Mouse (Mus musculus) heart, embryonic 15.5 days (tissue): ENCODE results near the gene Aunip. TPM values are rescaled to one million over a fixed set of nuclear protein-coding genes. Genes with fewer than 3 reads are reported as not detected.

ENCODE experiments used
- ATAC-seq: fragments of 200-750 bp; cut with Nextera tagmentation; replicated peaks from 2 replicates; pipeline ENCODE4 v1.8.0; 2017; ENCODE audit warnings: low read depth, moderate TSS enrichment; ENCODE audit not compliant: insufficient number of reproducible peaks, insufficient read depth, low FRiP score
- H3K27ac ChIP-seq: fragments of 300-500 bp; sonication (generic); 2 replicates; pipeline ENCODE4 v1.5.1; 2015; ENCODE audit warnings: mild to moderate bottlenecking, inconsistent platforms
- H3K27me3 ChIP-seq: fragments of 300-500 bp; sonication (generic); 2 replicates; pipeline ENCODE4 v1.6.1; 2015; ENCODE audit warnings: inconsistent platforms
- H3K36me3 ChIP-seq: fragments of 300-500 bp; sonication (generic); 2 replicates; pipeline ENCODE4 v1.6.1; 2015; ENCODE audit warnings: mild to moderate bottlenecking, inconsistent platforms
- H3K4me1 ChIP-seq: fragments of 300-500 bp; sonication (generic); replicated peaks from 2 replicates; pipeline ENCODE4 v1.6.1; 2015; ENCODE audit warnings: inconsistent platforms
- H3K4me2 ChIP-seq: fragments of 300-500 bp; sonication (generic); 2 replicates; pipeline ENCODE4 v1.6.1; 2015; ENCODE audit warnings: inconsistent platforms, mild to moderate bottlenecking, moderate library complexity
- H3K4me3 ChIP-seq: fragments of 300-500 bp; sonication (generic); 2 replicates; pipeline ENCODE4 v1.5.1; 2015; ENCODE audit warnings: mild to moderate bottlenecking, inconsistent platforms
- H3K9ac ChIP-seq: fragments of 300-500 bp; sonication (generic); 2 replicates; pipeline ENCODE4 v1.6.1; 2015; ENCODE audit warnings: mild to moderate bottlenecking, inconsistent platforms
- H3K9me3 ChIP-seq: fragments of 300-500 bp; sonication (generic); replicated peaks from 2 replicates; pipeline ENCODE4 v1.6.1; 2016; ENCODE audit warnings: inconsistent platforms
- WGBS: fragments of 180-500 bp; shearing (Covaris S2); methylation state at CpG from one replicate; pipeline ENCODE4 v1.1.7; 2015; ENCODE audit warnings: mixed read lengths; 5-methylcytosine and 5-hydroxymethylcytosine counted together
- polyA plus RNA-seq: library from polyadenylated mRNA; unstranded; fragments of >200 nt; fragmentation: Nextera tagmentation; extraction: Ambion mirVana; gene quantifications from 2 replicates; pipeline ENCODE4 v1.2.1, GENCODE M21; 2015

Aunip gene
- polyA plus RNA-seq, 1 experiment from 2014 or later: 7.9 TPM

DNA sequence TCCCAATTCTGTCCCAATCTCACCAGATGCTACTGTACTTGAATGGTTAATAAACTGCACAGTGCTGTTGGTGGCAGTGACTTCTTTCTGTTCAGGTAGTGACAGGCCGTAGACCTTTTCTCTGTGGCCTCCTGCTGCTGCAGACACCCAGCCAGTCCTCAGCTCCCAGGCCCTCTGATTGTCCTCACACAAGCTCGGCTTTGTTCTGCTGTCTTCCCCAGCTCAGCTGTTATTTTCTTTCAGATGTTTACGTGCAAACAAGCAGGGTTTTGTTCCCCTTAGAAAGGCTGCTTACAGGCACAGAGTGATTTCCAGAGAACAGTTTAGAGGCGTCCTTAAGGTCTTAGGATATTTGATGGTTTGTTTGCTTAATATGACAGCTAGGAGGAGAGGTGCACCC is 37.0 kb upstream of the Aunip start:
- peaks cover 10% of the 10 kb centered on the region for H3K4me1 ChIP-seq
- ATAC-seq: no peak
- no peak overlapping the region for H3K4me2 ChIP-seq
- no peaks in the 10 kb centered on the region for H3K27me3 ChIP-seq
- 76% methylated on average over 4 of the region's 4 CpGs for WGBS
- no peak overlapping the region for H3K27ac ChIP-seq
- H3K9me3 ChIP-seq: no peaks in the 10 kb centered on the region
- H3K9ac ChIP-seq: no peak overlapping the region
- no peak overlapping the region for H3K4me3 ChIP-seq
- peaks cover 48% of the 10 kb centered on the region for H3K36me3 ChIP-seq

GRCm38 (mm10) chr4:134474240-134474639 is 36.6 kb upstream of the Aunip start:
- Histone ChIP-seq H3K9ac (no peak overlapping the region), H3K27ac (no peak overlapping the region), H3K4me3 (no peak overlapping the region), H3K4me1 (peaks cover 10% of the 10 kb centered on the region), H3K27me3 (no peaks in the 10 kb centered on the region), H3K4me2 (no peak overlapping the region), H3K36me3 (peaks cover 48% of the 10 kb centered on the region), H3K9me3 (no peaks in the 10 kb centered on the region)
- ATAC-seq: no peak
- 72% methylated on average over 8 of the region's 8 CpGs for WGBS

DNA sequence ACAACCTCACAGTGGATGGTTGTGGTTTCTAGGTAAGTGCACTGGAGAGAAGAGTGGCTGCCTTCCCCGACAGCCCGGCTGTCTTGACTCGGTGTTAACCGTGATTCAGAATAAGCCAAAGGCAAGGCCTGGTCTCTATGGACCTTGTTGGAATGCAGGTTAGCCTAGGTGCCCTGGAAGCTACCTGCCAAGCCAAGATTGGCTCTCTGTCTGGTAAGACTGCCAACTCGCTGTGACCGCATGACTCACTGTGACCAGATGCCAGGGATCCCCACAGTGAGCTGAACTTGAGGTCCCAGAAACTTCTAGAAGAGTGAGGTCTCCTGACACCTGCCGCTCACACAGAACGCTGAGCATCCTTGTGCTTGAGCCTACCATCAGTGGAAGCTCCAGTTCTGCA is 33.9 kb upstream of the Aunip start:
- Histone ChIP-seq H3K4me2 (no peak overlapping the region), H3K27ac (no peak overlapping the region), H3K36me3 (peaks cover 37% of the 10 kb centered on the region), H3K27me3 (no peaks in the 10 kb centered on the region), H3K4me1 (peaks cover 2% of the 10 kb centered on the region; the same call in 1 of the 2 replicates), H3K4me3 (no peak overlapping the region), H3K9me3 (no peaks in the 10 kb centered on the region), H3K9ac (no peak overlapping the region)
- 87% methylated on average over 8 of the region's 8 CpGs for WGBS
- ATAC-seq: no peak

DNA sequence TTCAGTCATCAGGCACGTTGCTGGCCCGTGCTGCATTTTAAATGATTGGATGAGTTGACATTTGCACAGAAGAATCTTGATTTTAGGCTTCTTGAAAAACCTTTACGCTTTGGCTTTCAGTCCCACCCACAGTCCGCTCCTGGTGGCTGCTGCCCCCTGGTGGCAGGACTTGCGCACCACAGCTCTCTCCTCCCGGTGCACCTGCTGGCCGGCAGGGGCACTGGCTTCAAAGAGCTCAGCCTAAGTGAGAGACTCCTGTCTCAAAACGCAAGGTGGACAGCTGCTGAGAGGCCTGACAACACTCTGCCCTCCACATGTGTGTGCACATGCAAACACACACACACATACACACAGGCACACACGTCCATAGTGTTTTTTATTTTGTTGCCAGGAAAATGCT is 32.8 kb upstream of the Aunip start:
- 0 out of 2 replicates have a peak overlapping the region, but pooled peaks have one; percentile 27 for H3K9ac ChIP-seq
- H3K9me3 ChIP-seq: no peaks in the 10 kb centered on the region
- no peak overlapping the region for H3K4me3 ChIP-seq
- no peak overlapping the region for H3K27ac ChIP-seq
- ATAC-seq: peak; percentile 33; the same call in 1 of the 2 replicates
- 0 out of 2 replicates have a peak, but pooled peaks cover 4% of the 10 kb centered on the region for H3K27me3 ChIP-seq
- H3K4me2 ChIP-seq: no peak overlapping the region
- WGBS: 3% methylated on average over 9 of the region's 9 CpGs
- peaks cover 2% of the 10 kb centered on the region; the same call in 1 of the 2 replicates for H3K4me1 ChIP-seq
- H3K36me3 ChIP-seq: peaks cover 26% of the 10 kb centered on the region

GRCm38 (mm10) chr4:134479839-134480238 is 31.0 kb upstream of the Aunip start:
- Histone ChIP-seq H3K4me1 (peaks cover 2% of the 10 kb centered on the region; the same call in 1 of the 2 replicates), H3K27me3 (peaks cover 8% of the 10 kb centered on the region; the same call in 1 of the 2 replicates), H3K9me3 (no peaks in the 10 kb centered on the region), H3K27ac (no peak overlapping the region), H3K36me3 (peaks cover 12% of the 10 kb centered on the region), H3K4me2 (no peak overlapping the region), H3K4me3 (no peak overlapping the region), H3K9ac (no peak overlapping the region)
- 67% methylated on average over 4 of the region's 4 CpGs for WGBS
- no peak for ATAC-seq

- H3K4me2 ChIP-seq: no peak overlapping the region
- peaks cover 2% of the 10 kb centered on the region; the same call in 1 of the 2 replicates for H3K4me1 ChIP-seq
- no peak overlapping the region for H3K4me3 ChIP-seq
- peaks cover 8% of the 10 kb centered on the region; the same call in 1 of the 2 replicates for H3K27me3 ChIP-seq
- 0 out of 2 replicates have a peak, but pooled peaks have one; percentile 12 for ATAC-seq
- WGBS: 23% methylated on average over 6 of the region's 6 CpGs
- H3K27ac ChIP-seq: no peak overlapping the region
- H3K9me3 ChIP-seq: no peaks in the 10 kb centered on the region
- H3K9ac ChIP-seq: no peak overlapping the region
- peaks cover 2% of the 10 kb centered on the region; the same call in 1 of the 2 replicates for H3K36me3 ChIP-seq
Observed at GRCm38 (mm10) chr4:134480864-134481263, 29.9 kb upstream of the Aunip start.

DNA sequence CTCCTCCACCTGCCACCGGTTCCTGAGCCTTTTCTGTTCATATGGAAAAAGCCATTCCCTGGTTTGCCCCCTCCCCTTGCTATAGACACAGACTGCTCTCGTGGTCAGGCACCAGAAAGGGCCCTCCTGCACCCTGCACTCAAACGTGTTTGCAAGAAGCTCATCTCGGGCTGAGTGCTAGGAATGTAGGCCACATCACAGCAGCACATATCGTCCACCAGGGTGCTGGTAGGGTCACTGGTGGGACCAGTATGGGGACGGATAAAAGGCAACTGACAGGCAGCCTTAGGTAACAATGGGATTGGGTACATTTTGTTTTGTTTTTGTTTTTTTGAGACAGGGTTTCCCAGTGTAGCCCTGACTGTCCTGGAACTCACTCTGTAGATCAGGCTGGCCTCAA is 29.5 kb upstream of the Aunip start:
- Histone ChIP-seq H3K27me3 (peaks cover 8% of the 10 kb centered on the region; the same call in 1 of the 2 replicates), H3K9ac (no peak overlapping the region), H3K4me1 (peaks cover 2% of the 10 kb centered on the region; the same call in 1 of the 2 replicates), H3K4me3 (no peak overlapping the region), H3K27ac (no peak overlapping the region), H3K4me2 (no peak overlapping the region), H3K36me3 (no peaks in the 10 kb centered on the region), H3K9me3 (no peaks in the 10 kb centered on the region)
- WGBS: 48% methylated on average over 6 of the region's 6 CpGs
- no peak for ATAC-seq

DNA sequence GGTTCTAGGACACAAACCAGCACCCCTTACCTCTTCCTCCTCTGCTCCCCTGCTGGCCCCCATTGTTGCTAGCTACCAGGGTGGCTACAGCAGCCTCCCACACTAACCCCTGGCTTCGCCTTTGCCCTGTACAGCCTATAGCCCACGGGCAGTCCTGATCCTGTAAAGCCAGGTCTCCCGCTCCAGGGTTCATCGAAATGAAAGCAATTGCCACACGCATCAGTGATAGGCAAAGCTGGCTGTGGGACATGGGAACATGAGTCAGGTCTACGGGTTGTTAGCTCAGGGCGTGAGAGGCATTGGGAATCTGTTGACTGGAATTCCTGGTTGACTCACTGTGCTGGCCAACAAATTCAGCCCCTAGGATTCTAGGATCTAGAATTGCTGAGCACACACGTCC is 28.4 kb upstream of the Aunip start:
- Histone ChIP-seq H3K27ac (no peak overlapping the region), H3K9ac (no peak overlapping the region), H3K27me3 (peaks cover 8% of the 10 kb centered on the region; the same call in 1 of the 2 replicates), H3K36me3 (no peaks in the 10 kb centered on the region), H3K9me3 (no peaks in the 10 kb centered on the region), H3K4me3 (no peak overlapping the region), H3K4me2 (no peak overlapping the region), H3K4me1 (peaks cover 2% of the 10 kb centered on the region; the same call in 1 of the 2 replicates)
- 73% methylated on average over 8 of the region's 8 CpGs for WGBS
- no peak for ATAC-seq

GRCm38 (mm10) chr4:134483078-134483688 is 27.6 kb upstream of the Aunip start:
- Histone ChIP-seq H3K4me2 (no peak overlapping the region), H3K4me3 (no peak overlapping the region), H3K27me3 (peaks cover 8% of the 10 kb centered on the region; the same call in 1 of the 2 replicates), H3K27ac (no peak overlapping the region), H3K36me3 (no peaks in the 10 kb centered on the region), H3K9me3 (no peaks in the 10 kb centered on the region), H3K4me1 (no peaks in the 10 kb centered on the region), H3K9ac (no peak overlapping the region)
- WGBS: 66% methylated on average over 6 of the region's 6 CpGs
- no peak for ATAC-seq

DNA sequence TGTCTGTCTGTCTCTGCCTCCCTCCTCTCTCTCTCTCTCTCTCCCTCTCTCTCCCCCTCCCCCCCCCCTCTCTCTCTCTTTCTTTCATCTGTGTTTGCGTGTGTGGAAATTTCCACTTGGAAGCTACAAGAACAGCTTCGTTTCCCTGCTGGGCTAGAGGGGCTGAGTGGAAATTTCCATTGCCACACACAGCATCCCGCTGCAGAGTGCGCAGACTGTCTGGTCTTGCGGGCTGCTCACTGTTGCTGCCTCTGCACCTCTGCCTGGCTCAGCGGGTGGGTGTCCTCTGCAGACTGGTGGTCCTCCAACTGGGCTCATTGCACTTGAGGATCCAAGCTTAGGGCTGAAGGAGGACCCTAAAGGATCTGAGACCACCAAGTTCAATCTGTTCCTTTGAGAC is 27.1 kb upstream of the Aunip start:
- H3K4me3 ChIP-seq: no peak overlapping the region
- no peak overlapping the region for H3K4me2 ChIP-seq
- H3K27me3 ChIP-seq: peaks cover 8% of the 10 kb centered on the region; the same call in 1 of the 2 replicates
- no peaks in the 10 kb centered on the region for H3K36me3 ChIP-seq
- 0 out of 2 replicates have a peak, but pooled peaks have one; percentile 48 for ATAC-seq
- 34% methylated on average over 6 of the region's 6 CpGs for WGBS
- H3K27ac ChIP-seq: no peak overlapping the region
- H3K9me3 ChIP-seq: no peaks in the 10 kb centered on the region
- H3K4me1 ChIP-seq: no peaks in the 10 kb centered on the region
- H3K9ac ChIP-seq: no peak overlapping the region

- Histone ChIP-seq H3K36me3 (no peaks in the 10 kb centered on the region), H3K27me3 (peaks cover 8% of the 10 kb centered on the region; the same call in 1 of the 2 replicates), H3K4me2 (no peak overlapping the region), H3K9me3 (no peaks in the 10 kb centered on the region), H3K27ac (no peak overlapping the region), H3K4me1 (no peaks in the 10 kb centered on the region), H3K9ac (no peak overlapping the region), H3K4me3 (no peak overlapping the region)
- 80% methylated on average over 10 of the region's 10 CpGs for WGBS
- no peak for ATAC-seq
Observed at GRCm38 (mm10) chr4:134484231-134484630, 26.6 kb upstream of the Aunip start.
